Mouse (Mus musculus): ENCODE measurements at regions not wholly inside any gene's neighbourhood (a gene's known extent, or its start where the extent isn't known, plus 50 kb on each side); places are given as distances from the start of the nearest gene placed in this dataset.

DNA sequence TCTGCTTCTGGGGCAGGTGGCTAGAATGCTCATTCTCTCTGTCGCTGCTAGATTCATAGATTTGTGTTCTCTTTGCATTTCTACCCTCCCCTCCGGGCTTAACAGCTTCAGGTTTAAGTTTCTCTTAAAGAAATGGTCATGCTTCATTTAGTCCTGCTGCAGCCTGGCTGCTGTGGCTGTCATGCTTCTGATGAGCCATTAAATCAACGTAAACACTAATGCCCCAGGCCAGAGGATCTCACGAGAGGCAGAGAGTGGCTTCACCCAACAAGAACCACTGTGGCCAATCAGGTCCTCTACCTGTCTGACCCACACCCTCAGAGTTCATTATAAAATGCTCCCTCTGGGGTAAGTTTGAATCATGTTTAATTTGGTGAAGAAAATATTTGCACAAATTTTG, 173.0 kb upstream of the Zbtb20 start:
- no peak for TF ChIP-seq CTCF (conservative IDR thresholded peaks at IDR 0.05 in 1 of 2, IDR thresholded peaks at IDR 0.05 in 1 of 2; ENCODE audit: low read depth in 2 of 2, low read length in 2 of 2)
- TF ChIP-seq TCF12 (IDR thresholded peaks at IDR 0.05; ENCODE audit: low read depth, low read length), result no peak
- no peak for TF ChIP-seq MYC (IDR thresholded peaks at IDR 0.05; ENCODE audit: low read depth, low read length)
